Mouse (Mus musculus): ENCODE measurements around the gene Scg3. TPM values are rescaled to one million over a fixed set of nuclear protein-coding genes. Genes with fewer than 3 reads are reported as not detected.
A peak's percentile ranks its signal among the peaks of the same experiment; 100 is the strongest.

Scg3 gene
- polyA plus RNA-seq (2016; fragmentation: Nextera tagmentation; extraction: Ambion mirVana), result 25.3 and 45.8 TPM in 2 replicates

DNA sequence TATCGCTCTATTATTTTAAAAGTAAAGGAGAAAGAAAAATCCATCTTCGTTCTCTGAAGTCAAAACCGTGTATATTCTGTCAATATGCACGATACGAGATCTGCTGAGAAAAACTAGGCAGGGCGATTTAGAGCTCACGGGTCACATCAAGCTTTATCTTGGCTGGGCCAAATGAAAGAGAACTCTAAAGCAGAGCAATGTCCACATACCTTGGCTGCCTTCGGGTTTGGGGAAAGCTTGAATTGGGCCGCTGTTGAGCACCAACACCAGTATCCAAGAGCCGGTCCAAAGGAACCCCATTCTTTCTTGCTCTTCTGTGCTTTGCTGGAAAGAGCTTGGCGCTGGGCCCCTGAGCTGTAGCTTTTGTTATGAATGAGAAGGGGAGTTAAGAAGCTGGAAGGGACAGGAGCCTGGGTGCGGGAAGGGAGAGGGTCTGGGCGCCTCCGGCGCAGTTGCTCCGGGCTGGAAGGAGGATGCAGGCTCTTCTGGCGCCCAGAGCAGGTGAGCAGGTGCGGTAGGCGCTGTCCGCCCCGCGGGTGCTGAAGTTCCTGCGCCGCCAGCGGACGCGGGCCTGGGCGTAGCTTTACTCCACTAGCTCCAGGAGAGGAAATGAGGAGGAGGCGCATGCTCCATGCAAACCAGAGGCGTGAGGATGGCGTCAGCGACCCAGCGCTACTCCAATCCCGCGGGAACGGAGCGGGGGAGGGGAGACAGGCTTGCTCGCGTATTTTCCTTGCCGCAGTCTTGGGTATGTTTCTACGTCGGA lies at the start of gene Scg3:
TSS of gene Scg3 (minus strand) at position 631 of the 766 bp plus-strand sequence.
- Histone ChIP-seq H3K36me3 (peaks cover 2% of the 10 kb centered on the region; the same call in 1 of the 2 replicates), H3K4me1 (peaks cover 17% of the 10 kb centered on the region), H3K27me3 (ENCODE audit: low read depth, poor library complexity, severe bottlenecking) (no peaks in the 10 kb centered on the region), H3K27ac (replicated peaks) (peak within 1 kb of the TSS; percentile 85), H3K9me3 (replicated peaks) (no peaks in the 10 kb centered on the region), H3K4me3 (peak within 1 kb of the TSS; percentile 64)
- DNase-seq (ENCODE audit: low spot score), result peak; percentile 91
- 7% methylated on average over 42 of the region's 42 CpGs for WGBS

DNA sequence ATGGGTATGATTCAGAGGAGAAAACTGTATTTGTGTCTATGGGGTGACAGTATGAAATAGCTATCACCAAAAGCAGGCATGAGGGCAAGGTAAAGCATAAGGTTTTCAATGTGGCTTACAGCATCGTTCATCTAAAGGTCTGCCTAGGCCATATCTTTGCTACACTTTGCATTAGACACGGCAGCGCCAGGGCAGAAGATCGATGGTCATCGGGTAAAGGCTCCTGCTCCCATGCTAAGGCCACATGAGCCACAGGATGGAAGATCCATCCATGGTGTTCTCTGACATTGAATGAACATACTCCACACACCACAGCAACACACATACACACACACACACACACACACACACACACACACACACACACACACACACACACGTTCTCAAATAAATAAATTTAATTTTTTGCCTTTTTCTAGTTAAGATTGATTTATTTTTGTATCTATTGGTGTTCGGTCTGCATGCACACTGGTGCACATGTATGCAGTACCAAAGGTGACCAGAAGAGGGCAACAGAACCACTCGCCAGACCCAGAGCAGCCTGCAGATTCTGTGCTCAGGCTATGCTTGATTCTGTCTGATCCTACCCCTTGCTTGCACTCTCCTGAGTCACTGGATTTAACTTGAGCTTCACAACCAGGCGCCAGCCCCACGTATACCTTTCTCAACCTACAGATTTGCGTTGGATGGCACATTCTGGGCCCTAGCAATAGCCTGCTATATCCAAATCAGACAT lies 36.3 kb upstream of the Scg3 start:
- Histone ChIP-seq H3K4me3 (no peak overlapping the region), H3K36me3 (no peaks in the 10 kb centered on the region), H3K27ac (replicated peaks) (no peak overlapping the region), H3K9me3 (replicated peaks) (no peaks in the 10 kb centered on the region), H3K4me1 (no peaks in the 10 kb centered on the region), H3K27me3 (ENCODE audit: low read depth, poor library complexity, severe bottlenecking) (no peaks in the 10 kb centered on the region)
- DNase-seq (ENCODE audit: low spot score), result peak; percentile 71
- WGBS, result 42% methylated on average over 11 of the region's 11 CpGs

DNA sequence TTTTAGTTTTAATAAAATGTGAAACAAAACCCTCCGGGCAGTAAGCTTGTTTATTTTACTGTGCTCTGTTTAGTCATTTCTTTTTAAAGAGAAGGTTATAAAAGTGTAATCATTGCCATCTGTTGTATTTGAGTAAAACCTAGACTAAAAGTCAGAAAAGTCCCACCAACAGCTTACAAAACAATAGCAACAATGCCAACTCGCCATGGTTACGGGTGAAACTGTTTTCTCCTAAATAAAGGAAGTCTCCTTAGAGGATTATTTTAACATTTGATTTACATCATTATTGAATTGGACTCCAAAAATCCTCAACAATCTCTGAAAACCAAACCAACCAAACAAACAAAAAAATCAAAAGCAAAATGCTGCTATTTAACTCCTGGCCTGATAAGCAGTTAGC lies 35.6 kb upstream of the Scg3 start:
- no peak overlapping the region for H3K27ac ChIP-seq (replicated peaks)
- H3K9me3 ChIP-seq (replicated peaks), result no peaks in the 10 kb centered on the region
- H3K27me3 ChIP-seq (ENCODE audit: low read depth, poor library complexity, severe bottlenecking), result no peaks in the 10 kb centered on the region
- no peak for DNase-seq (ENCODE audit: low spot score)
- WGBS, result 76% methylated on average over 3 of the region's 3 CpGs
- no peaks in the 10 kb centered on the region for H3K4me1 ChIP-seq
- H3K36me3 ChIP-seq, result no peaks in the 10 kb centered on the region
- no peak overlapping the region for H3K4me3 ChIP-seq

DNA sequence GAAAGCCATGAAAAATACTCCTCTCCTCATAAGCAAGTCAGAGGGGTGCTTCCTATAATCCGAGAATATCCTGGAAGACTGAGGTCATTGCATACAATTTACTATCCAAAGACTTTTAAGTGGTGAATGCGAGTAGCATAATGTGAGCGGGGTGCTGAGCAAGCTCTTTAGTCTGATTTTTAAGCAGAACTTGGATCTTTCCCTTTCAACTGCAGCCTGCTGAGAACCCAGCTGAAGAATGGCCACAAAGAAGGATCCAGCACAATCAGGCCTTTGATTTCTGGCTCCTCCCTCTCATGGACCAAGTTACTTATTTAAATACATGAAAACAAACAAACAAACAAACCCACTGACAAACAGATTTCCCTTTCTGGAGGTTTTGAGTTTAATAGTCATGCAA lies 916 bp upstream of the Scg3 start:
- H3K9me3 ChIP-seq (replicated peaks), result peaks cover 9% of the 10 kb centered on the region
- H3K27me3 ChIP-seq (ENCODE audit: low read depth, poor library complexity, severe bottlenecking), result no peaks in the 10 kb centered on the region
- no peak overlapping the region for H3K27ac ChIP-seq (replicated peaks)
- peaks cover 17% of the 10 kb centered on the region for H3K4me1 ChIP-seq
- no peaks in the 10 kb centered on the region; the same call in 1 of the 2 replicates for H3K36me3 ChIP-seq
- DNase-seq (ENCODE audit: low spot score), result no peak
- whole genome bisulfite sequencing, result 71% methylated on average over 3 of the region's 3 CpGs
- no peak overlapping the region; the same call in 1 of the 2 replicates for H3K4me3 ChIP-seq

DNA sequence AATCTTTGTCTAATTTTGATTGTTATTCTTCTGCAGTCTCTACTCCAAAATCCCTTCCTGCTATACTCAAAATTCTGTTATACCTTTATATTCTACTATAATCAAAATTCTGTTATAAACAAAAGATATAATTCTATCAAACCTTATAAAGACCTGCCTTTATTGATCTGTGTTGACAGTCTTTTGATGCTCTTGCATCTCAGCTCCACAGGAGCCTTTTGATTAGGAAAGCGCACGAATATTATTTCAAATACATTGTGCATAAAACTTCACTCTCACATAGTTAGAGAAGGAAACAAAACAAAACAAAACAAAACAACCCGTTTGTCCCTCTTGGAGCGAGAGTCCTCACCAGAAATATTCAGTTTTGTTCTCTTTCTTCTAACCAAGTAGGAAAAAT lies 436 bp upstream of the Scg3 start:
- Histone ChIP-seq H3K36me3 (no peaks in the 10 kb centered on the region; the same call in 1 of the 2 replicates), H3K27ac (replicated peaks) (peak overlapping the region; percentile 85), H3K9me3 (replicated peaks) (peaks cover 4% of the 10 kb centered on the region; the same call in 1 of the 2 replicates), H3K27me3 (ENCODE audit: low read depth, poor library complexity, severe bottlenecking) (no peaks in the 10 kb centered on the region), H3K4me3 (peak overlapping the region; percentile 64), H3K4me1 (peaks cover 17% of the 10 kb centered on the region)
- 64% methylated on average over 4 of the region's 4 CpGs for WGBS
- DNase-seq (ENCODE audit: low spot score), result no peak

DNA sequence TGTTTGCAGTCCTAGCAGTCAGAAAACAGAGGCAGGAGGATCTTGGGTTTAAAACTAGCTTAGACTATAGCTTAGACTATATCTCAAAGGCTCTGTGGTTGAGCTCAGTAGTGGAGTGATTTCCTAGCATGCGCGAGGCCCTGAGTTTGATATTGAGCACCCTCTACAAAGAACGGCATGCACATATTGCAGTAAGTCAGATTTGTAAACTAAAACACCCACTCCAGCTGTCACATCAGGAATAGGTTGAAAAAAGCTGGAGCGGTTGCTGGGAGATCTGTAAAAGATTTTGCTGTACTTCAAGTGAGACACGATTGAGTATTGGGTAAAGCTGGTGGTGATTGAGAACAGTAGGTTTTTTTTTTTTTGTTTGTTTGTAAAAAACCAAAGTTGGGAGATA lies 3.2 kb downstream of the Scg3 start:
- 93% methylated on average over 5 of the region's 5 CpGs for WGBS
- no peak for DNase-seq (ENCODE audit: low spot score)
- Histone ChIP-seq H3K4me3 (no peak overlapping the region), H3K27ac (replicated peaks) (no peak overlapping the region), H3K27me3 (ENCODE audit: low read depth, poor library complexity, severe bottlenecking) (no peaks in the 10 kb centered on the region), H3K36me3 (peaks cover 22% of the 10 kb centered on the region), H3K9me3 (replicated peaks) (no peaks in the 10 kb centered on the region), H3K4me1 (peaks cover 17% of the 10 kb centered on the region)

DNA sequence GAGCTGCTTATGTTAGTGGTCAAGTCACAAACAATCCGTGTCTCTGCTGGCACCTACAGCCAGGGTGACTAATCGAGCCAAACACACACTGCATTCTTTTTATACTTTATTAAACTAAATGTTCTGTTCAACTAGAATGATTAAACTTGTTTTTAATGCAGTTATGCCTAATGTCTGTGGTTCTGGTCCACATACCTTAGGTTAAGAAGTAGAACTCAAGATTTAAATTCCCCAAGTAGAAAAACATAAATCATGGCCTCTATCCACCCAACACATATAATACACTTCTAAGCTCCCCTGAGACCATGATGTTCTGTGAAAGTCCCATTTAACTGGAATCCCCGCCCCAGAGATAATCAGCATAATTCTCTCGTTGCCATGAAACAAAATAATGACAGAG lies 4.2 kb downstream of the Scg3 start:
- Histone ChIP-seq H3K9me3 (replicated peaks) (no peaks in the 10 kb centered on the region), H3K27me3 (ENCODE audit: low read depth, poor library complexity, severe bottlenecking) (no peaks in the 10 kb centered on the region), H3K4me3 (no peak overlapping the region), H3K4me1 (peaks cover 15% of the 10 kb centered on the region), H3K36me3 (peaks cover 31% of the 10 kb centered on the region), H3K27ac (replicated peaks) (no peak overlapping the region)
- WGBS, result 77% methylated on average over 4 of the region's 4 CpGs
- no peak for DNase-seq (ENCODE audit: low spot score)

DNA sequence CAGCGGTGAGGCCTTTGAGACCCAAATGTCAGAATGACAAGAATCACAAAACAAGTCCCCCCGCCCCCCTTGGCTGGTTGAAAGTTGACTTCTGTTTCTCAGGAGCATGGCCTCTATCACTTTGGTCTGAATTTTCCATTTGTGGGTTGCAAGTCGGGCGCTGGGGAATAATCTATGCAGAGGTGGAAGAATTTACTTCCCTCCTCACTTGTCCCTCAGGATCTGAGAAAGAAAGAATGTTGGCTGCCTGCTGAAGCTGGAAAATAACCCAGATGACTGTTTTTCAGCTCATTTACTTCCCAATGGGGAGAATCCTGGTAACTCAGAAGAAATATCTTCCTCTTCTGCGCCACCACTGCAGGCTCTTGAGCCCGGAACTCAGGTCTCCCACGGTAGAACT lies 5.5 kb downstream of the Scg3 start:
- WGBS, result 86% methylated on average over 7 of the region's 7 CpGs
- Histone ChIP-seq H3K27ac (replicated peaks) (no peak overlapping the region), H3K36me3 (peaks cover 44% of the 10 kb centered on the region)

DNA sequence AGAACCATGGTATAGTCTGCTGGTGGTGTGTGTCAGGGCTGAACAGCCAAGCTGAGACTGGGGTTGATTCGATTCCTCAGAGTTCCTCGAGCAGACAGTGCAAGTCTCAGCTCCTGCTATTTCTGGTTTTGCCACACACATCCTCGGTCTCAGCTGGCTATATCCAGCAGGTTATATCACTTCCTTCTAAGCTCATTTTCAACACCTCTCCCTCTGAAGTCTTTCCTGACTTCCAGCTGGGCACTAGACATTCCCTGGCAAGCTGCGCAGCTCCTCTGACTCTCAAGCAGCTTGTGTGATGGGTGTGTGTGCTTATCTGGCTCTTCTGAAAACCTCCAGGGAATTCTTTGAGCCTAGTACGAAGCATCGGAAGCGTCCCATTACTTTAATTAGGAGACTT lies 7.6 kb downstream of the Scg3 start:
- Histone ChIP-seq H3K4me1 (no peaks in the 10 kb centered on the region), H3K4me3 (no peak overlapping the region), H3K9me3 (replicated peaks) (no peaks in the 10 kb centered on the region), H3K36me3 (peaks cover 60% of the 10 kb centered on the region), H3K27me3 (ENCODE audit: low read depth, poor library complexity, severe bottlenecking) (no peaks in the 10 kb centered on the region), H3K27ac (replicated peaks) (no peak overlapping the region)
- no peak for DNase-seq (ENCODE audit: low spot score)
- 84% methylated on average over 7 of the region's 7 CpGs for WGBS

More for the DNA sequence above, 5.5 kb downstream of the Scg3 start:
- Histone ChIP-seq H3K9me3 (replicated peaks) (no peaks in the 10 kb centered on the region), H3K4me3 (no peak overlapping the region), H3K27me3 (ENCODE audit: low read depth, poor library complexity, severe bottlenecking) (no peaks in the 10 kb centered on the region), H3K4me1 (peaks cover 8% of the 10 kb centered on the region)
- DNase-seq (ENCODE audit: low spot score), result no peak

DNA sequence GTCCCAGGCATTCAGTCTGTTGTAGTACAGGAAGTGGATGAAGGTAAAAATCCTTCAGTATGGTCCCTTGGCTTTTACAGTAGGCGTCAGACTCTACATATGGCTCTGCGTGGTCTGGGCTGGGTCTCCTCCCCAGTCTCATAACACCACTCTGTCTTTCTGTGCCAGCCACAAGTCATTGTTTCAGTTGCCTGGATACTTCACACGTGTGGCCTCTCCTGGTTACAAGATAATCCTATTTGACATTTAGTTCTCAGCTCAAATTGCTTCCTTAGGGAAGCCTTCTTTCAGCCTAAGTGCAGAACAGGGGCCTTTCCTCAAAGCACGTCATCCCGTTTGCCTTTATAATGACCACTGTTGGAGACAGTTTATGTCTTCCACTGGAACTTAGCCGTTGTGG lies 11.1 kb downstream of the Scg3 start:
- DNase-seq (ENCODE audit: low spot score), result no peak
- Histone ChIP-seq H3K4me1 (no peaks in the 10 kb centered on the region), H3K27me3 (ENCODE audit: low read depth, poor library complexity, severe bottlenecking) (no peaks in the 10 kb centered on the region), H3K4me3 (no peak overlapping the region), H3K36me3 (peaks cover 71% of the 10 kb centered on the region), H3K9me3 (replicated peaks) (no peaks in the 10 kb centered on the region), H3K27ac (replicated peaks) (no peak overlapping the region)
- WGBS, result 61% methylated on average over 6 of the region's 6 CpGs

DNA sequence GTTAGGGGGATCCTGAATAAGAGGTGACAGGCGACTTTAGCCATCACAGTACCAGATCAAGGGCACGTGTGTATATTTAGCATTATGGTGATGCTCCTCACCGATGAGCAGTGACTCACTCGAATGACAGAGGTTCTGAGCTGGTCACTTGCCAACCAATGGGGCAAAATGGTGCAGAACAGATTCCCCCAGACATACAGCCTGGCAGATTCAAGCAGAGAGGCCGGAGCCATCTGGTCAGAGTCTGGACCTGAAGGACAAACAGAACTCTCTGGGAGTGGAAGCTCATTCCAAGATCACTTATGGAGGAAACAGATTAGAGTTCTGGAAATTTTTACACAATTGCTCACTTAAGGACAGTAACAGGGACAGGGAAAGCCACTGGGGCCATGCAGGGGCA lies 17.2 kb downstream of the Scg3 start:
- Histone ChIP-seq H3K9me3 (replicated peaks) (no peaks in the 10 kb centered on the region), H3K27ac (replicated peaks) (no peak overlapping the region), H3K4me1 (no peaks in the 10 kb centered on the region), H3K4me3 (no peak overlapping the region), H3K27me3 (ENCODE audit: low read depth, poor library complexity, severe bottlenecking) (no peaks in the 10 kb centered on the region), H3K36me3 (peaks cover 57% of the 10 kb centered on the region)
- WGBS, result 84% methylated on average over 5 of the region's 5 CpGs
- no peak for DNase-seq (ENCODE audit: low spot score)

DNA sequence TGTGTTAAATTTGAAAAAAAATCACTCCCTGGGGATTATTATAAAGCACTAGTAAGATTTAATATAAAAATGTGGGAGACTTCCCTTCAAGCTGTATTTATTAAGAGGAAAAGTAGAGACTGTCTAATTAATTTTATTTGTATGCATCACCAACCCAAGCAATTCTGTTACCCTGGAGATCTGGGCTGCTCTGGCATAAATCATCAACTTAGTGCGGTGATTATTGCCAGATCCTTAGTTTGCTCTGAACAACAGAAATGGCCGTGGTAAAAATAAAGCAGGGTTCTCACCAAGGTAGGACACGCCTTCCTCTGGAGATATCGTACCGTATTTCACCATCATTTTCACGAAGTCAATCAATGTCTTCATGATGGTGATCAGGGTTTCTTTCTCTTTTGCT lies 18.5 kb downstream of the Scg3 start:
- DNase-seq (ENCODE audit: low spot score), result no peak

DNA sequence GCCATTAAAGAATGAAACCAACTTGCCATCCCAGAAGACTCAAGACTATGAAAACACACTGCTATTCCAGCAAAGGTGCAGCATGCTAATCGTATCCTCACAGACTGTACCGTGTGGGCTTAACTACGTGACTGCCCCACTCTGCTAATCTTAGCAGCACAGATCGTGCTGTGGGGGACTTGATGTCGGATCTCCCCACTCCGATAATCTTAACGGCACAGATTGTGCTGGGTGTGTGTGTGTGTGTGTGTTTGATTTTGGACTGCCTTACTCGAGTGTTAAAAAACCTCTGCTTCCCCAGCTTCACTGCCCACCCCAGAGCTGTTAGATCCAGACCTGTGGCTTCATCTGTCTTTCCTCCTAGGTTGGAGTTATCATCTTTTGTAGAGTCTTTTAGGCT lies 22.9 kb downstream of the Scg3 start:
- Histone ChIP-seq H3K27me3 (ENCODE audit: low read depth, poor library complexity, severe bottlenecking) (no peaks in the 10 kb centered on the region), H3K4me1 (no peaks in the 10 kb centered on the region), H3K9me3 (replicated peaks) (no peaks in the 10 kb centered on the region; the same call in 1 of the 2 replicates), H3K27ac (replicated peaks) (no peak overlapping the region), H3K36me3 (peaks cover 74% of the 10 kb centered on the region), H3K4me3 (no peak overlapping the region)
- no peak for DNase-seq (ENCODE audit: low spot score)
- 94% methylated on average over 8 of the region's 8 CpGs for WGBS

More for the DNA sequence above, 18.5 kb downstream of the Scg3 start:
- WGBS, result 89% methylated on average over 6 of the region's 6 CpGs
- Histone ChIP-seq H3K4me3 (no peak overlapping the region), H3K9me3 (replicated peaks) (no peaks in the 10 kb centered on the region), H3K36me3 (peaks cover 70% of the 10 kb centered on the region), H3K4me1 (no peaks in the 10 kb centered on the region), H3K27me3 (ENCODE audit: low read depth, poor library complexity, severe bottlenecking) (no peaks in the 10 kb centered on the region), H3K27ac (replicated peaks) (no peak overlapping the region)

Data from midbrain, embryonic 10.5 days (tissue).